Mouse (Mus musculus) hindbrain, postnatal 0 days (tissue): ENCODE measurements at regions not wholly inside any gene's neighbourhood (a gene's known extent, or its start where the extent isn't known, plus 50 kb on each side); places are given as distances from the start of the nearest gene placed in this dataset.
"Not testable (repeated sequence)": the region's sequence is repeated elsewhere in the genome, so short reads cannot be mapped to it uniquely, and the experiment has no call there.

Experiments
- ATAC-seq: fragments of 200-750 bp; cut with Nextera tagmentation; 2 replicates; pipeline ENCODE4 v1.8.0; 2017; ENCODE audit warnings: mild to moderate bottlenecking, moderate TSS enrichment, moderate library complexity
- DNase-seq: peaks from one replicate; pipeline ENCODE4 v3.0.0-alpha.2; 2015; ENCODE audit warnings: low spot score
- H3K27ac ChIP-seq: fragments of 300-500 bp; sonication (generic); 2 replicates; pipeline ENCODE4 v1.5.1; 2014; ENCODE audit warnings: mild to moderate bottlenecking
- H3K27me3 ChIP-seq: fragments of 300-500 bp; sonication (generic); 2 replicates; pipeline ENCODE4 v1.6.1; 2014; ENCODE audit warnings: low read length, mixed read lengths; ENCODE audit not compliant: insufficient read depth
- H3K36me3 ChIP-seq: fragments of 300-500 bp; sonication (generic); 2 replicates; pipeline ENCODE4 v1.6.1; 2014; ENCODE audit warnings: low read length, mixed read lengths; ENCODE audit not compliant: insufficient read depth
- H3K4me1 ChIP-seq: fragments of 300-500 bp; sonication (generic); 2 replicates; pipeline ENCODE4 v1.6.1; 2014; ENCODE audit warnings: antibody characterized with exemption, low read length, mixed read lengths; ENCODE audit not compliant: insufficient read depth
- H3K4me2 ChIP-seq: fragments of 300-500 bp; sonication (generic); 2 replicates; pipeline ENCODE4 v1.6.1; 2014; ENCODE audit warnings: low read depth, mild to moderate bottlenecking, low read length, moderate library complexity, mixed read lengths
- H3K4me3 ChIP-seq: fragments of 300-500 bp; sonication (generic); 2 replicates; pipeline ENCODE4 v1.5.1; 2014; ENCODE audit warnings: low read length
- H3K9ac ChIP-seq: fragments of 300-500 bp; sonication (generic); replicated peaks from 2 replicates; pipeline ENCODE4 v1.6.1; 2014; ENCODE audit warnings: mild to moderate bottlenecking, low read length, moderate library complexity, mixed read lengths
- H3K9me3 ChIP-seq: fragments of 300-500 bp; sonication (generic); 2 replicates; pipeline ENCODE4 v1.6.1; 2016; ENCODE audit warnings: low read length, mixed read lengths
- CTCF ChIP-seq: IDR thresholded peaks from 2 replicates; pipeline ENCODE4 v1.5.1; 2016; ENCODE audit warnings: antibody characterized with exemption, control low read depth, low read depth
- WGBS: fragments of 180-500 bp; shearing (Covaris S2); extraction: QIAGEN DNeasy Blood & Tissue Kit; methylation state at CpG from one replicate; pipeline ENCODE4 v1.1.7; 2014; 5-methylcytosine and 5-hydroxymethylcytosine counted together

DNA sequence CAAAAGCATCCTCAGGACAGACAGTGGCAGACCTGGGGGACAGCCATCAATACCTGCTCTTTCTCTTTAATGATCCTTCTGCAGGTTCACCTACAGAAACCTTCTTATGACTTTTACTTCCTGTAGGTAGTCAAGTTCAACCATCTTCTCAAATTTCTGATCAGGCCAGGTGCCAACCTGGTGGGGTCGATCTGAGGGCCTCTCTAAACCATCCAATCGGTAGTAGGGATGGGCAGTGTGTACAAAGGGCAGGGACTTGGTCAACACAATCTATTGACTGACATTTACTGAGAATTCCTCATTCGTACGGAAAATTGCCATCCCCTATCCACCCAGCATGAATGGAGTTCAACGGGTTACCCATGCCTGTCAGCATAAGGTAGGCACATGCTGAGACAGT is 74.8 kb upstream of the Alkbh8 start:
- no peak overlapping the region for H3K4me2 ChIP-seq
- ATAC-seq, result no peak
- H3K9ac ChIP-seq, result no peak overlapping the region
- DNase-seq, result no peak
- 72% methylated on average over 5 of the region's 5 CpGs for WGBS
- H3K36me3 ChIP-seq, result no peaks in the 10 kb centered on the region
- no peak overlapping the region for H3K27ac ChIP-seq
- H3K4me1 ChIP-seq, result no peaks in the 10 kb centered on the region
- 0 out of 2 replicates have a peak, but pooled peaks cover 5% of the 10 kb centered on the region for H3K9me3 ChIP-seq
- no peaks in the 10 kb centered on the region for H3K27me3 ChIP-seq
- no peak for TF ChIP-seq CTCF
- no peak overlapping the region for H3K4me3 ChIP-seq

DNA sequence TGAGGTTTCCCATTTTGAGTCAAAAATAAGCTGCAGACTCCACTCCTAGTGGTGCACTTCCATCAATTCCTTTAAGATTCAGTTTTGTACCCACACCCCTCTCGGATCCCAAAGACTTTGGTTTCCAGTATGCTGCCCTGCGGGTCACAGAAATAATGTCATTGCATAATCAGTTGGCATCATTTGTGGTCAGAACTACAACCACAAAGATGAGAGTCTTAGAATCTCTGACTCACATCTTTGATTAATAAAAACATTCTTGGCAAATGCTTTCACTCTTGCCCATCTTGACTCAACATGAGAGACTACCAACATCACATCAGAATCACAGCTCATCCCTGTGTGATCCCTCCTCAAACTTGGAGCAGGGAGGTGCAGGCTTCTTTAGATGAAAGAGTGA is 74.1 kb upstream of the Alkbh8 start:
- no peak for DNase-seq
- no peak for TF ChIP-seq CTCF
- ATAC-seq, result no peak
- H3K36me3 ChIP-seq, result no peaks in the 10 kb centered on the region
- WGBS, result 84% methylated on average over 2 of the region's 2 CpGs
- no peak overlapping the region for H3K4me3 ChIP-seq
- H3K27me3 ChIP-seq, result no peaks in the 10 kb centered on the region
- no peaks in the 10 kb centered on the region for H3K4me1 ChIP-seq
- 0 out of 2 replicates have a peak, but pooled peaks cover 8% of the 10 kb centered on the region for H3K9me3 ChIP-seq
- no peak overlapping the region for H3K4me2 ChIP-seq
- H3K9ac ChIP-seq, result no peak overlapping the region
- no peak overlapping the region for H3K27ac ChIP-seq

DNA sequence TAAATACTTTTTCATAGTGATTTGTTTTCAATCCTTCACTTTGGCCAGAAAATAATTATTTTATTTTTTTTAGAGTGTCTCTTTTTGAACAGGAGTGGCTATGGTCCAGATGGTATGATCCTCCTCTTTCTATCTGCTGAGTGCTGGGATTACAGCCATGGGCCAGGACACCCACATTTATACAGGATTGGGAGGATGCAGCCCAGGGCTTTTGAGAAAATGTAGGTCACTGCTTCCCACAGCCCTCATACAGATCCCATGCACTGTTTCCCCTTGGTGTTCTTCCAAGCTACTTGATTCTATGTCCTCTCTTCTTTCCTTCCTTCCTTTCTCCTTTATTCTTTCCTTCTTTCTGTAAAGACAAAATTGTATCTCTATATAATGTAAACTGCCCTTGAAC is 70.5 kb upstream of the Alkbh8 start:
- no peaks in the 10 kb centered on the region for H3K36me3 ChIP-seq
- no peak for TF ChIP-seq CTCF
- ATAC-seq, result no peak
- no peak overlapping the region for H3K27ac ChIP-seq
- H3K4me1 ChIP-seq, result no peaks in the 10 kb centered on the region
- H3K4me3 ChIP-seq, result no peak overlapping the region
- DNase-seq, result no peak
- 0 out of 2 replicates have a peak, but pooled peaks cover 8% of the 10 kb centered on the region for H3K9me3 ChIP-seq
- H3K4me2 ChIP-seq, result no peak overlapping the region
- H3K27me3 ChIP-seq, result no peaks in the 10 kb centered on the region
- no peak overlapping the region for H3K9ac ChIP-seq

GRCm38 (mm10) chr9:3280496-3280895 is 54.4 kb upstream of the Alkbh8 start:
- H3K4me3 ChIP-seq, ATAC-seq, H3K4me2 ChIP-seq, H3K9me3 ChIP-seq, H3K4me1 ChIP-seq, H3K36me3 ChIP-seq, H3K9ac ChIP-seq, H3K27ac ChIP-seq, H3K27me3 ChIP-seq, DNase-seq: not testable (repeated sequence)
- 83% methylated on average over 8 of the region's 8 CpGs for WGBS

- H3K4me1 ChIP-seq, H3K36me3 ChIP-seq, DNase-seq, H3K27ac ChIP-seq, H3K9ac ChIP-seq, ATAC-seq, H3K4me3 ChIP-seq, H3K27me3 ChIP-seq, H3K9me3 ChIP-seq, H3K4me2 ChIP-seq: not testable (repeated sequence)
- WGBS, result 89% methylated on average over 3 of the region's 3 CpGs
These were observed 53.0 kb upstream of the Alkbh8 start for GRCm38 (mm10) chr9:3281906-3282305.

DNA sequence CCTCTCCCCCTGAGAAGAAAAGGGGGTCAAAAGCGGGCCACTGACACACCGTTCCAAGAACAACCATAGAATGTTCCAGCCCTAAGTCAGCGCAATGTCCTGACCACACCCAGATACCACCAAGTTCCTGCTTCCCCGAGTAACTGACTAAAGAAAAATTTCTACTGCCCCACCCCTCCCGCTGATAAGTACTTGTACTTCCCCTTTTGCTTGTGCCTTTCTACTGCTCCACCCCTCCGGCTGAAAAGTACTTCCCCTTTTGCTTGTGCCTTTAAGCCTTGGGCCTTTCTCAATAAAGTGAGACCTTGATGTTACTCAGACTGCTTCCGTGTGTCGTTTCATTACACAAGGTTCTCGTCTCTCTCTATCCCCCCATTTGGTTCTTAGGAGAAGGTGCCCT is 51.6 kb upstream of the Alkbh8 start:
- H3K4me2 ChIP-seq, H3K4me1 ChIP-seq, H3K9me3 ChIP-seq, ATAC-seq, H3K9ac ChIP-seq, H3K27ac ChIP-seq, H3K4me3 ChIP-seq, H3K27me3 ChIP-seq, H3K36me3 ChIP-seq, DNase-seq: not testable (repeated sequence)
- WGBS, result 95% methylated on average over 9 of the region's 9 CpGs
